Mouse (Mus musculus): ENCODE measurements around the gene Gna11. TPM values are rescaled to one million over a fixed set of nuclear protein-coding genes. Genes with fewer than 3 reads are reported as not detected.
A peak's percentile ranks its signal among the peaks of the same experiment; 100 is the strongest.

Gna11 gene
- polyA plus RNA-seq, 1 experiment from 2014 or later = 70.9 TPM

GRCm38 (mm10) chr10:81553232-81553631 is 8.2 kb upstream of the Gna11 start:
- Histone ChIP-seq H3K9ac (replicated peaks) (no peak overlapping the region), H3K27ac (replicated peaks) (no peak overlapping the region), H3K4me1 (peaks cover 6% of the 10 kb centered on the region; the same call in 1 of the 2 replicates), H3K4me3 (no peak overlapping the region), H3K4me2 (replicated peaks) (no peak overlapping the region), H3K36me3 (no peaks in the 10 kb centered on the region), H3K9me3 (0 out of 2 replicates have a peak, but pooled peaks cover 4% of the 10 kb centered on the region), H3K27me3 (no peaks in the 10 kb centered on the region; the same call in 1 of the 2 replicates)
- 84% methylated on average over 5 of the region's 5 CpGs for WGBS
- no peak for ATAC-seq (ENCODE audit: low FRiP score, low read depth)

GRCm38 (mm10) chr10:81551597-81552102 is 6.7 kb upstream of the Gna11 start:
- H3K9ac ChIP-seq (replicated peaks) = no peak overlapping the region
- H3K36me3 ChIP-seq = no peaks in the 10 kb centered on the region
- H3K4me2 ChIP-seq (replicated peaks) = no peak overlapping the region
- peaks cover 6% of the 10 kb centered on the region; the same call in 1 of the 2 replicates for H3K4me1 ChIP-seq
- H3K27ac ChIP-seq (replicated peaks) = no peak overlapping the region
- no peaks in the 10 kb centered on the region; the same call in 1 of the 2 replicates for H3K27me3 ChIP-seq
- ATAC-seq (ENCODE audit: low FRiP score, low read depth) = peak; percentile 70
- 0 out of 2 replicates have a peak, but pooled peaks cover 4% of the 10 kb centered on the region for H3K9me3 ChIP-seq
- H3K4me3 ChIP-seq = no peak overlapping the region
- WGBS = 7% methylated on average over 12 of the region's 12 CpGs

GRCm38 (mm10) chr10:81550257-81550656 is 5.3 kb upstream of the Gna11 start:
- Histone ChIP-seq H3K27me3 (no peaks in the 10 kb centered on the region; the same call in 1 of the 2 replicates), H3K27ac (replicated peaks) (no peak overlapping the region), H3K9me3 (0 out of 2 replicates have a peak, but pooled peaks cover 4% of the 10 kb centered on the region), H3K36me3 (no peaks in the 10 kb centered on the region), H3K4me2 (replicated peaks) (no peak overlapping the region), H3K9ac (replicated peaks) (no peak overlapping the region), H3K4me3 (no peak overlapping the region), H3K4me1 (peaks cover 10% of the 10 kb centered on the region; the same call in 1 of the 2 replicates)
- ATAC-seq (ENCODE audit: low FRiP score, low read depth) = no peak
- WGBS = 20% methylated on average over 7 of the region's 7 CpGs

GRCm38 (mm10) chr10:81548944-81549343 is 4.0 kb upstream of the Gna11 start:
- Histone ChIP-seq H3K27ac (replicated peaks) (no peak overlapping the region), H3K36me3 (no peaks in the 10 kb centered on the region), H3K4me1 (peaks cover 15% of the 10 kb centered on the region), H3K4me3 (no peak overlapping the region), H3K9ac (replicated peaks) (no peak overlapping the region), H3K9me3 (0 out of 2 replicates have a peak, but pooled peaks cover 4% of the 10 kb centered on the region), H3K27me3 (no peaks in the 10 kb centered on the region; the same call in 1 of the 2 replicates), H3K4me2 (replicated peaks) (no peak overlapping the region)
- no peak for ATAC-seq (ENCODE audit: low FRiP score, low read depth)
- WGBS = 76% methylated on average over 5 of the region's 5 CpGs

GRCm38 (mm10) chr10:81546788-81547571 is 2.0 kb upstream of the Gna11 start:
- Histone ChIP-seq H3K9me3 (no peaks in the 10 kb centered on the region), H3K9ac (replicated peaks) (no peak overlapping the region; the same call in 1 of the 2 replicates), H3K4me2 (replicated peaks) (no peak overlapping the region), H3K27ac (replicated peaks) (no peak overlapping the region), H3K4me3 (no peak overlapping the region), H3K4me1 (peaks cover 35% of the 10 kb centered on the region), H3K27me3 (no peaks in the 10 kb centered on the region), H3K36me3 (no peaks in the 10 kb centered on the region)
- ATAC-seq (ENCODE audit: low FRiP score, low read depth) = no peak
- WGBS = 91% methylated on average over 13 of the region's 13 CpGs

- ATAC-seq (ENCODE audit: low FRiP score, low read depth) = no peak
- no peak overlapping the region for H3K4me3 ChIP-seq
- no peak overlapping the region for H3K27ac ChIP-seq (replicated peaks)
- H3K9me3 ChIP-seq = no peaks in the 10 kb centered on the region
- peaks cover 32% of the 10 kb centered on the region for H3K4me1 ChIP-seq
- H3K4me2 ChIP-seq (replicated peaks) = no peak overlapping the region
- 80% methylated on average over 5 of the region's 5 CpGs for WGBS
- no peaks in the 10 kb centered on the region for H3K36me3 ChIP-seq
- H3K27me3 ChIP-seq = no peaks in the 10 kb centered on the region
- H3K9ac ChIP-seq (replicated peaks) = no peak overlapping the region; the same call in 1 of the 2 replicates
These were observed 1.3 kb upstream of the Gna11 start for GRCm38 (mm10) chr10:81546332-81546731.

- peaks cover 3% of the 10 kb centered on the region; the same call in 1 of the 2 replicates for H3K36me3 ChIP-seq
- H3K27ac ChIP-seq (replicated peaks) = peak overlapping the region; percentile 82
- under 1% methylated on average over 89 of the region's 93 CpGs for WGBS
- no peaks in the 10 kb centered on the region for H3K27me3 ChIP-seq
- no peaks in the 10 kb centered on the region for H3K9me3 ChIP-seq
- H3K4me2 ChIP-seq (replicated peaks) = peak overlapping the region; percentile 98
- peak; percentile 4 for ATAC-seq (ENCODE audit: low FRiP score, low read depth)
- H3K4me1 ChIP-seq = peaks cover 32% of the 10 kb centered on the region
- H3K9ac ChIP-seq (replicated peaks) = peak overlapping the region; percentile 93
- peak overlapping the region; percentile 94 for H3K4me3 ChIP-seq
These were observed 462 bp downstream of the Gna11 start for GRCm38 (mm10) chr10:81544296-81545160.

- H3K27me3 ChIP-seq = no peaks in the 10 kb centered on the region
- peaks cover 32% of the 10 kb centered on the region for H3K4me1 ChIP-seq
- H3K9me3 ChIP-seq = no peaks in the 10 kb centered on the region
- peaks cover 5% of the 10 kb centered on the region; the same call in 1 of the 2 replicates for H3K36me3 ChIP-seq
- H3K4me3 ChIP-seq = peak overlapping the region; percentile 94
- no peak overlapping the region for H3K27ac ChIP-seq (replicated peaks)
- H3K9ac ChIP-seq (replicated peaks) = peak overlapping the region; percentile 93
- WGBS = 70% methylated on average over 1 of the region's 1 CpGs
- peak overlapping the region; percentile 98 for H3K4me2 ChIP-seq (replicated peaks)
- ATAC-seq (ENCODE audit: low FRiP score, low read depth) = no peak
These were observed 1.4 kb downstream of the Gna11 start for GRCm38 (mm10) chr10:81543633-81544032.

- Histone ChIP-seq H3K9ac (replicated peaks) (peak overlapping the region; percentile 93), H3K27me3 (no peaks in the 10 kb centered on the region), H3K9me3 (no peaks in the 10 kb centered on the region), H3K36me3 (peaks cover 6% of the 10 kb centered on the region; the same call in 1 of the 2 replicates), H3K4me2 (replicated peaks) (peak overlapping the region; percentile 98), H3K4me1 (peaks cover 32% of the 10 kb centered on the region), H3K27ac (replicated peaks) (no peak overlapping the region), H3K4me3 (peak overlapping the region; percentile 94)
- 77% methylated on average over 7 of the region's 7 CpGs for WGBS
- ATAC-seq (ENCODE audit: low FRiP score, low read depth) = no peak
These were observed 2.1 kb downstream of the Gna11 start for GRCm38 (mm10) chr10:81542727-81543460.

GRCm38 (mm10) chr10:81541803-81542202 is 3.2 kb downstream of the Gna11 start:
- no peak overlapping the region for H3K27ac ChIP-seq (replicated peaks)
- 82% methylated on average over 10 of the region's 10 CpGs for WGBS
- H3K4me3 ChIP-seq = no peak overlapping the region
- H3K9me3 ChIP-seq = no peaks in the 10 kb centered on the region
- H3K4me1 ChIP-seq = peaks cover 32% of the 10 kb centered on the region
- peaks cover 10% of the 10 kb centered on the region; the same call in 1 of the 2 replicates for H3K36me3 ChIP-seq
- no peak overlapping the region for H3K4me2 ChIP-seq (replicated peaks)
- no peaks in the 10 kb centered on the region for H3K27me3 ChIP-seq
- ATAC-seq (ENCODE audit: low FRiP score, low read depth) = no peak
- no peak overlapping the region for H3K9ac ChIP-seq (replicated peaks)

GRCm38 (mm10) chr10:81541363-81541762 is 3.6 kb downstream of the Gna11 start:
- no peak overlapping the region for H3K27ac ChIP-seq (replicated peaks)
- no peaks in the 10 kb centered on the region for H3K9me3 ChIP-seq
- 86% methylated on average over 5 of the region's 5 CpGs for WGBS
- peaks cover 32% of the 10 kb centered on the region for H3K4me1 ChIP-seq
- peaks cover 10% of the 10 kb centered on the region; the same call in 1 of the 2 replicates for H3K36me3 ChIP-seq
- H3K9ac ChIP-seq (replicated peaks) = no peak overlapping the region
- H3K27me3 ChIP-seq = no peaks in the 10 kb centered on the region
- no peak overlapping the region for H3K4me3 ChIP-seq
- no peak overlapping the region for H3K4me2 ChIP-seq (replicated peaks)
- no peak for ATAC-seq (ENCODE audit: low FRiP score, low read depth)
